Mouse (Mus musculus) brain, embryonic 14.5 days (tissue): ENCODE data around the gene Vav2.

ENCODE experiments used
- CTCF ChIP-seq: fragments of 200-500 bp; IDR thresholded peaks from 2 replicates; pipeline ENCODE4 v1.5.1; 2012; ENCODE audit warnings: inconsistent platforms, mild to moderate bottlenecking, moderate library complexity, borderline replicate concordance; ENCODE audit not compliant: insufficient read depth, insufficient read length; ENCODE audit errors: extremely low read depth
- POLR2A ChIP-seq: fragments of 200-500 bp; IDR thresholded peaks from 2 replicates; pipeline ENCODE4 v1.6.1; 2012; ENCODE audit warnings: mild to moderate bottlenecking, inconsistent platforms, borderline replicate concordance; ENCODE audit not compliant: poor library complexity, insufficient read depth, insufficient read length, severe bottlenecking; ENCODE audit errors: extremely low read depth

- no peak for TF ChIP-seq CTCF
- no peak for TF ChIP-seq POLR2A
These were observed 49.7 kb downstream of the Vav2 start for GRCm38 (mm10) chr2:27377164-27377563.
